Mouse (Mus musculus) brain, embryonic 14.5 days (tissue): ENCODE measurements around the gene Atxn7l2.

Experiments
- CTCF ChIP-seq: fragments of 200-500 bp; IDR thresholded peaks from 2 replicates; pipeline ENCODE4 v1.5.1; 2012; ENCODE audit warnings: inconsistent platforms, mild to moderate bottlenecking, moderate library complexity, borderline replicate concordance; ENCODE audit not compliant: insufficient read depth, insufficient read length; ENCODE audit errors: extremely low read depth
- POLR2A ChIP-seq: fragments of 200-500 bp; IDR thresholded peaks from 2 replicates; pipeline ENCODE4 v1.6.1; 2012; ENCODE audit warnings: mild to moderate bottlenecking, inconsistent platforms, borderline replicate concordance; ENCODE audit not compliant: poor library complexity, insufficient read depth, insufficient read length, severe bottlenecking; ENCODE audit errors: extremely low read depth

- TF ChIP-seq POLR2A (no peak), CTCF (no peak)
Observed at GRCm38 (mm10) chr3:108164091-108164490, 46.6 kb downstream of the Atxn7l2 start.
